Mouse (Mus musculus): ENCODE data around the gene Dpf2. TPM values are rescaled to one million over a fixed set of nuclear protein-coding genes. Genes with fewer than 3 reads are reported as not detected.

The Dpf2 gene
- polyA plus RNA-seq, 1 experiment = 99.0 TPM

DNA sequence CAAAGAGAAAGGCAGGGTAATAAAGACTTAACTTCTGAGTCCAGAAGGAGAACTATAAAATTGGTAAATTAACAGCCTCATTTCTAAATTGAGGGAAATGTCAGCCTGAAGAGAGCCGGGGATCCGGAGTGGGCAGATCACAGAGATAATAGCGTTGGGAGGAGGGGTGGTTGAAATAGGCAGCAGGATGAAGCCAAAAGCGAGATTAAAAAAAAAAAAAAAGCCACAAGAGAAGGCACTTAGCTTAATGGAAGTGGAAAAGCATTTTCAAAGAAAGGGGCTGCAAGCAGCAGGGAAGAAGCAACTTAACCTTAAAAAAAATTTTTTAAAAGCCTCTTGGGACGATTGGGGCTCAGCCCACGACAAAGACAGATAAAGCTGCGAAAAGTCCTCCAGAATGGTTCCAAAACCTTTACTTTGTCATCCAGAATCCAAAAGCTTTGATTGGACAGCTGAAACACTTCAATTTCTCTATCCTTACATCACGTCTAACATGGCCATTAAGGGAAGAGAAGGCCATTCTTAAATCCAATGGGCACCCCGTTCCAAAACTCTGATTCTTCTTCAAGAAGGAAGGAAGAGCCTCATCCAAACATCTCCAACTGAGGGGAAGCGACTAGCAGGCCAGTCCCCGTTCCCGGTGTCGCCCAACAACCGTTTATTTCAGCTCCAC is 1.2 kb downstream of the Dpf2 start:
- Histone ChIP-seq H3K27ac (ENCODE audit: insufficient read depth, low read length) (no peak overlapping the region), H3K4me1 (ENCODE audit: control insufficient read depth, insufficient read depth, low read length) (peaks cover 3% of the 10 kb centered on the region; the same call in 1 of the 2 replicates), H3K4me3 (ENCODE audit: insufficient read depth, low read length) (peak overlapping the region; percentile 56)
- TF ChIP-seq POLR2A (IDR thresholded peaks at IDR 0.05; ENCODE audit: extremely low read depth, insufficient read depth, low read length) (no peak), CTCF (IDR thresholded peaks at IDR 0.05; ENCODE audit: extremely low read depth, insufficient read depth, low read length) (no peak)

DNA sequence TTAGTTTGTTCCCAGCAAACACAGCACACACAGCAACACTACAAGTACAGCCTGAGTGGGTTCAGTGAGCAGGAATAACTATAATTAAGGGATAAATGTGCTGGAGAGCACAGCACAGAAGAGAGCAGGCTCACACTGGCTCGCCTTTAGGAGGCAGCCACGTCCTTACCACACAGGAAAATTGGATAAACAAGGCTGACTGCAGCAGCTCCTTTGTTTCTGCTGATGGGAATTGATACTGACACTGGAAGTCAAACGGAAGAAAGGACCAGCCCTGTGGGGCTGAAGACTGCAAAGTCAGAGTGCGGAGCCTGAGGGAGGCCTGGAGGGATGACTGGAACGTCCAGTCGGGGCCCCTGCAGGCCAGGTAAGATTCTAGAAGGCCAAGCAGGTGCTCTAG is 2.6 kb downstream of the Dpf2 start:
- no peak overlapping the region for H3K27ac ChIP-seq (ENCODE audit: insufficient read depth, low read length)
- no peak overlapping the region for H3K4me3 ChIP-seq (ENCODE audit: insufficient read depth, low read length)
- peaks cover 3% of the 10 kb centered on the region; the same call in 1 of the 2 replicates for H3K4me1 ChIP-seq (ENCODE audit: control insufficient read depth, insufficient read depth, low read length)
- TF ChIP-seq POLR2A (IDR thresholded peaks at IDR 0.05; ENCODE audit: extremely low read depth, insufficient read depth, low read length) = no peak
- TF ChIP-seq CTCF (IDR thresholded peaks at IDR 0.05; ENCODE audit: extremely low read depth, insufficient read depth, low read length) = no peak

DNA sequence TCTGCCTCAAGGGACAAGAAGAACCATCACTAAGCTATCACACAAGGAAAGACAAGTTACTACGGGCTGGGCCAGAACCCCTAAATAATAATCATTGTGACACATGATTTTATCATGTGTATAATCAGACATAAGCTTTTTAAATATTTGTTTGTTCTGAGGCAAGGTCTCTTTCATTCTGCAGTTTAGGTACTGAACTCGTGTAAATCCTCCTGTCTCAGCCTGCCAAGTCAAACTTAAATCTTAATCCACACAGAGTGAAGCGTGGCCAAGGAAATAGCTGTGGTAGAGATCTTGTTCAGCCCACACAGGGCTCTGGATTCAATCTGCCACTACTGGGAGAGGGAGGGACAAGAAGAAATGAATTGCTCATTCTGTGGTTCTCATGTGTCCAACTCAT is 5.5 kb downstream of the Dpf2 start:
- H3K4me3 ChIP-seq (ENCODE audit: insufficient read depth, low read length) = no peak overlapping the region
- TF ChIP-seq POLR2A (IDR thresholded peaks at IDR 0.05; ENCODE audit: extremely low read depth, insufficient read depth, low read length) = no peak
- TF ChIP-seq CTCF (IDR thresholded peaks at IDR 0.05; ENCODE audit: extremely low read depth, insufficient read depth, low read length) = no peak
- H3K27ac ChIP-seq (ENCODE audit: insufficient read depth, low read length) = no peak overlapping the region
- peaks cover 3% of the 10 kb centered on the region; the same call in 1 of the 2 replicates for H3K4me1 ChIP-seq (ENCODE audit: control insufficient read depth, insufficient read depth, low read length)

DNA sequence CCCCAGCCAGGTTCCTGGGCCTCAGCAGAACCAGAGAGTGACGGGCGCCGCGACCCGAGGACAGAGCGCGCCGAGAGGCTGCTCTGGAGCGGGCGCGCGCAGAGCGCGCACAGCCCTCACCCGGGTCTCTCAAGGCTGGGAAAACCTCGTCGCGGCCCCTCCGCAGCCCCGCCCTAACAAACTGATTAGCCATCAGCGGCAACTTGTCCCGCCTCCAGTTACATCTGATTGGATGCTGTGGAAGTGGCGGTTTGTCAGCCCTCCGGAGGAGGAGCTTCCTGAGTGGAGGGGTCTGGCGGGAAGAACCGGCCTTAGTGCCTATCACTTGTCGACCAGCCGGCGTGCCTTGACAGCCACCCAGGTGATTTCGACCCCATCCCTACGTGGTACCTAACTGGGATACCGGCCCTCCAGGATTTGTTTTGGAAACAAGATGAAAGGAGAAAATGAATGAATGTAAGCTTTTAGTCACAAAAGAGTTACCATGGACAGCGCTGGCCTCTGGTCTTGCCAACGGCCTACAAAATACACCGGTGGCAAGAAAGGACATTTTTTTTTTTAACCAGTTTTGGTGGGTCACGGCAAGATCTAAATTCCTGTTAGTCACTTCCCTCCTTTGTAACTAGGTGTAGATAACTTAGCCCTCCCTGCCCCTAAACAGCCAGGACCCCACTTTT is 18.7 kb downstream of the Dpf2 start, which contains the start of gene Tigd3:
Gene Tigd3 (minus strand): TSS at position 148 of the 677 bp plus-strand sequence.
- Histone ChIP-seq H3K27ac (ENCODE audit: insufficient read depth, low read length) (no peak within 1 kb of the TSS), H3K4me3 (ENCODE audit: insufficient read depth, low read length) (peak within 1 kb of the TSS; percentile 64), H3K4me1 (ENCODE audit: control insufficient read depth, insufficient read depth, low read length) (0 out of 2 replicates have a peak, but pooled peaks cover 2% of the 10 kb centered on the region)
- no peak for TF ChIP-seq CTCF (IDR thresholded peaks at IDR 0.05; ENCODE audit: extremely low read depth, insufficient read depth, low read length)
- TF ChIP-seq POLR2A (IDR thresholded peaks at IDR 0.05; ENCODE audit: extremely low read depth, insufficient read depth, low read length) = peak; percentile 43; the same call in 1 of the 2 replicates

DNA sequence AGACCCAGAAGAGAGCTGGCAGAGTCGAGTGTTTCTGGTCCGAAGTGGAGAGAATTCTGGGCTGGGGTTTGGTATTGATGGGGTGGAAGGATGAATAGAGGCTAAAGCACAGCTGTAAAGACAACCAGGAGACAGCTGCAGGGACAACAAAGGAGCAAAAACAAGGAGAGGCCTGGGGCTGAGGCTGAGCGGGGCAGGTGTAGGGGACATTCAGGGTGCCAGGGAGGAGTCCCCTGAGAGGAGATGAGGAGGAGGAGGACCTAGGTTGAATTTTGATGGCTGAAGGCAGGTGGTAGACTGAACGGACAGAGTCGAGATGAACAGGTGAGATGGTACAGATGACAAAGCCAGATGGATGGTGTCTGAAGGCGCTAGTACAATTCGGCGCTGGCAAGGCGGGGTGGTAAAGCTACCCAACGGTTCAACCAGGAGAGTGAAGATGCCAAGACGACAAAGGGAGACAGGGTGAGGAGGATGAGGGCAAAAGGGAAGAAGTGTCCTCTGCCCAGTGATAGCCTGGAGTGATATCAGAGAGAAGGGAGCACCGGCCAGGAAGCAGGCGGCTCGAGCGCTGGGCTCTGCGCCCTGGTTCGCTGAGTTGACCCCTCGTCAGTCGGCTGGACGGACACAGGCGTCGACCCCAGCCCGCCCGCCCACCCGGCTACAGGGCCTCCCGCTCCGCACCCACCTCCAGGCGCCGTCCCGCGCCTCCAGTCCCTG is 19.4 kb downstream of the Dpf2 start:
- no peak for TF ChIP-seq CTCF (IDR thresholded peaks at IDR 0.05; ENCODE audit: extremely low read depth, insufficient read depth, low read length)
- no peak for TF ChIP-seq POLR2A (IDR thresholded peaks at IDR 0.05; ENCODE audit: extremely low read depth, insufficient read depth, low read length)
- no peak overlapping the region for H3K27ac ChIP-seq (ENCODE audit: insufficient read depth, low read length)
- H3K4me3 ChIP-seq (ENCODE audit: insufficient read depth, low read length) = peak overlapping the region; percentile 64
- 0 out of 2 replicates have a peak, but pooled peaks cover 2% of the 10 kb centered on the region for H3K4me1 ChIP-seq (ENCODE audit: control insufficient read depth, insufficient read depth, low read length)

DNA sequence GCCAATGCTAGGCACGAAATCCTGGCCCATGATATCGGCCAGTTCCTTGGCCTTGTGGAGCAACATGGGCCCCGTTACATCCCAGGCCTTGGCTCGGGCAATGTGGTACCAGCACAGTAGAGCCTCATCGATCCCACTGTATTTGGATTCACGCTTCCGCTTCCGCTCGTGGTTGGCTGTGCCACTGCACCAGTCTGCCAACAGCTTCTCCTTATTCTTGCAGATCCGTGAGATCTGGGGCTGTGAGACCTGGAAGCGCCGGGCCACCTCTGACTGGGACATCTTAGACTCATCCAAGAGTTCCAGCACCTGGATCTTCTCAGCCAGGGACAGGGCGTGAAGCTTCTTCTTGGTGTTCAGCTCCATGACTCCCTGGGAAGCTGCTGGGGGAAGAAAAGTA is 20.1 kb downstream of the Dpf2 start:
- Histone ChIP-seq H3K4me1 (ENCODE audit: control insufficient read depth, insufficient read depth, low read length) (0 out of 2 replicates have a peak, but pooled peaks cover 2% of the 10 kb centered on the region), H3K4me3 (ENCODE audit: insufficient read depth, low read length) (no peak overlapping the region; the same call in 1 of the 2 replicates), H3K27ac (ENCODE audit: insufficient read depth, low read length) (no peak overlapping the region)
- TF ChIP-seq POLR2A (IDR thresholded peaks at IDR 0.05; ENCODE audit: extremely low read depth, insufficient read depth, low read length) = no peak
- TF ChIP-seq CTCF (IDR thresholded peaks at IDR 0.05; ENCODE audit: extremely low read depth, insufficient read depth, low read length) = no peak

DNA sequence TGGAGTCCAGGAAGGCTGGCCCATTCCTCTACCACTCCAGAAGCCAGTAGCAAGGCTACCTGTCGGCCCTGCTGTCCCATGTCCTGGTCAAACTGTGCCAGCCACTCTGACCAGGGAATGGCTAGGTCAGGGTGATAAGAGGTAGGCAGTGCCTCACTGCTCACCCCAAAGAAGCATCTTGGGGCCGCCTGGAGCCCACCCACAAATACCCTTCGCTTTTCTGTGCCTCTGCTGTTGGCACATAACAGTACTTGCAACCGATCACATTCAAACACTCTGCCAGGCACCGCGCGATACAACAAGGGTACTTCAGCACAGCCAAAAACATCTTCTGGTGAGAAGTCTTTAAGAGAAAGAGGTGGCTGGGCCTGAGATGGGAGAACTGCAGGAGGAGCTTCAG is 20.5 kb downstream of the Dpf2 start:
- TF ChIP-seq CTCF (IDR thresholded peaks at IDR 0.05; ENCODE audit: extremely low read depth, insufficient read depth, low read length) (no peak), POLR2A (IDR thresholded peaks at IDR 0.05; ENCODE audit: extremely low read depth, insufficient read depth, low read length) (no peak)
- Histone ChIP-seq H3K4me3 (ENCODE audit: insufficient read depth, low read length) (no peak overlapping the region), H3K4me1 (ENCODE audit: control insufficient read depth, insufficient read depth, low read length) (0 out of 2 replicates have a peak, but pooled peaks cover 2% of the 10 kb centered on the region), H3K27ac (ENCODE audit: insufficient read depth, low read length) (no peak overlapping the region)

DNA sequence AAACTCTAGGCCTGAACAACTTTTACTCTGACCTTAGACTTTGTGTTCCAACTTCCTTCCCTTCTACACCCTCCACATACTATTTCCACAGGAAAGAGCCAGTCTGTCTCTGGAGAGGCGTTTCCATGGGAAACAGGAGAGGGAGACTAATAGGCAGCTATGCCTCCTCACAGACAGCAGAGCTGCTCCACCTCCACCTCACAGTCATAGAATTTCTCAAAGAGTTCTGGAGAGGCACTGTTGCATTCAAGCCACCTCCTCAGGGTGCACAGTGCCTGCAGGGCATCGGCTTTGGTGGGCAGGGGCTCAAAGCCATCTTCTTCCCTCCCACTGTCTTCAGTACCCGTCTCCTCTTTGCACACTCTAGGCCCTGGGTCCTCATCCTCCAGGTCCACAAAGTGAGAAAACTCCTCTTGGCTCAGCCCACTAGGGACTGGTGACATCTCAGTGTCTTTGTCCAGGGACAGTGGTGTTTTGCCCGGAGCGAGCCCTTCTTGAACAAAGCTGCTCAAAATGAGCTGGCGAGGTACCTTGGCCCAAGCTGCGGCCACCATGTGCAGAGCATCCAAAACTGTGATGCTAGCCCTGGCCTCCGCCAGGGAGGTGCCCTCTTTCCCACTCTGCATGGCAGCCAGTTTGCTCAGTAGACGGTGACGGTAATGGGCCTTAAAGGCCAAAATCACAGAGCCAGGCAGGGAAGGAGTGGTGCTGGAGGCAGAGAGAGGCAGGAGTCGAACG is 21.1 kb downstream of the Dpf2 start:
- no peak overlapping the region for H3K4me3 ChIP-seq (ENCODE audit: insufficient read depth, low read length)
- TF ChIP-seq POLR2A (IDR thresholded peaks at IDR 0.05; ENCODE audit: extremely low read depth, insufficient read depth, low read length) (no peak), CTCF (IDR thresholded peaks at IDR 0.05; ENCODE audit: extremely low read depth, insufficient read depth, low read length) (no peak)
- 0 out of 2 replicates have a peak, but pooled peaks cover 2% of the 10 kb centered on the region for H3K4me1 ChIP-seq (ENCODE audit: control insufficient read depth, insufficient read depth, low read length)
- H3K27ac ChIP-seq (ENCODE audit: insufficient read depth, low read length) = no peak overlapping the region

DNA sequence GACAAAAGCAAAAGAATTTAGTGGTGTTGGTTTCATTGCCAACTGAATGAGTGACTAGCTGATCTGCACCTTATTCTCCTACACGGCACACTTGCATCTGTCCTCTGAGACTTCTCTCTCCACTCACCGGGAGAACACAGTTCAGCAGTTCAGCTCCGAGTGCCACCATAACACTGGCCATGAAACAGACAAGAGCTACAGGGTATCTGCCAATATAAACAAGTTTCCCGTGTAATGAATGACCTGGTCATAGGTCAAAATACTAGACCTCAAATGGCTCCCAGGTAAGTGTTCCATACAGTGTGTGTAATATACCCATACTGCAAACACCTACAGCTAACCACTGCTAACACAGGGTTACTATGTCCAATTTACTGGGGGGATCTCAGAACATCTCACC is 23.6 kb downstream of the Dpf2 start:
- Histone ChIP-seq H3K4me1 (ENCODE audit: control insufficient read depth, insufficient read depth, low read length) (0 out of 2 replicates have a peak, but pooled peaks cover 2% of the 10 kb centered on the region), H3K27ac (ENCODE audit: insufficient read depth, low read length) (no peak overlapping the region), H3K4me3 (ENCODE audit: insufficient read depth, low read length) (no peak overlapping the region)
- TF ChIP-seq CTCF (IDR thresholded peaks at IDR 0.05; ENCODE audit: extremely low read depth, insufficient read depth, low read length) = no peak
